Mouse (Mus musculus) monocyte, adult 2 months (primary cell): ENCODE data around the gene Mlxip.

Experiments used
- DNase-seq, 2 experiments: peaks; one replicate each; pipeline ENCODE4 v3.0.0; 2022; ENCODE audit warnings: low spot score in 2 of 2, low read depth in 1 of 2

Mlxip gene

GRCm38 (mm10) chr5:123381968-123382367 lies 12.6 kb upstream of the Mlxip start:
- no peak for DNase-seq

GRCm38 (mm10) chr5:123382686-123383085 lies 11.9 kb upstream of the Mlxip start:
- DNase-seq: no peak

- no peak for DNase-seq
Observed at GRCm38 (mm10) chr5:123388452-123388851, 6.1 kb upstream of the Mlxip start.

GRCm38 (mm10) chr5:123390536-123391441 lies 3.8 kb upstream of the Mlxip start:
- DNase-seq: no peak

GRCm38 (mm10) chr5:123391442-123391809 lies 3.2 kb upstream of the Mlxip start:
- no peak for DNase-seq

GRCm38 (mm10) chr5:123393786-123394302 lies 754 bp upstream of the Mlxip start:
- DNase-seq: no peak

GRCm38 (mm10) chr5:123394957-123395881 lies 621 bp downstream of the Mlxip start:
- DNase-seq: no peak

- DNase-seq: no peak
Observed at GRCm38 (mm10) chr5:123396901-123397464, 2.4 kb downstream of the Mlxip start.

- DNase-seq: no peak
Observed at GRCm38 (mm10) chr5:123397786-123398185, 3.2 kb downstream of the Mlxip start.

GRCm38 (mm10) chr5:123398856-123399498 lies 4.4 kb downstream of the Mlxip start:
- no peak for DNase-seq

GRCm38 (mm10) chr5:123404480-123404879 lies 9.9 kb downstream of the Mlxip start:
- DNase-seq: no peak

GRCm38 (mm10) chr5:123406952-123407351 lies 12.4 kb downstream of the Mlxip start:
- no peak for DNase-seq

- DNase-seq: no peak
Observed at GRCm38 (mm10) chr5:123408176-123408575, 13.6 kb downstream of the Mlxip start.

GRCm38 (mm10) chr5:123412193-123412592 lies 17.6 kb downstream of the Mlxip start:
- DNase-seq: no peak

- DNase-seq: no peak
Observed at GRCm38 (mm10) chr5:123413866-123414363, 19.3 kb downstream of the Mlxip start.

- no peak for DNase-seq
Observed at GRCm38 (mm10) chr5:123416149-123416548, 21.6 kb downstream of the Mlxip start.

- no peak for DNase-seq
Observed at GRCm38 (mm10) chr5:123416566-123417518, 22.2 kb downstream of the Mlxip start.

GRCm38 (mm10) chr5:123423885-123424284 lies 29.3 kb downstream of the Mlxip start:
- no peak for DNase-seq

- DNase-seq: no peak
Observed at GRCm38 (mm10) chr5:123427556-123427955, 33.0 kb downstream of the Mlxip start.
